Mouse (Mus musculus) A20 (cell line): ENCODE data around the gene Pip4k2a.
"Not testable (repeated sequence)": the region's sequence is repeated elsewhere in the genome, so short reads cannot be mapped to it uniquely, and the experiment has no call there.

Experiments used
- DNase-seq: peaks from one replicate; pipeline ENCODE4 v3.0.0-alpha.2; 2011; ENCODE audit warnings: low read depth, low spot score

The Pip4k2a gene

DNA sequence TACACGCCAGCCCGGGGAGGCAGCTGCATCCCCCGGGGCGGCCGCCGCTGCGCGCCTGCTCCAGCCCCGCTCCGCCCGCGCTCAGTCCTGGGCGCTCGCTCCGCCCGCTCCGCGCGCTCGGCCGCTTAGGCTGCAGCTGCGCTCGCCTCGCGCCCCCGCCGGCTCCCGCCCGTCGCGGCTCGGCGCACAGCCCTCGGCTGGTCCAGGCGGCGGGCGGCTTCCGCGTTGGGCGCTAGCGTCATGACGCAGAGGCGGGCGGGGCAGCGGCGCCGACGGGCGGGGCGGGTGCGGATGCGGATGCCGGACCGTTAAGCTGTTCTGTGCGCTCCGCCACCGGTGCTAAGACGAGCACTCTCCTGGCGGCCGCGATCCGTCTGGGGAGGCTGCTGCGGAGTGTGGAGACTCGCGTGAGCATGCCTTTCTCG lies at the start of gene Pip4k2a, which contains the start of gene 4930426L09Rik:
Pip4k2a (minus strand) TSS at position 73 of the 425 bp plus-strand sequence.
4930426L09Rik (plus strand) TSS at position 290 of the 425 bp plus-strand sequence.
- DNase-seq = peak; percentile 91

DNA sequence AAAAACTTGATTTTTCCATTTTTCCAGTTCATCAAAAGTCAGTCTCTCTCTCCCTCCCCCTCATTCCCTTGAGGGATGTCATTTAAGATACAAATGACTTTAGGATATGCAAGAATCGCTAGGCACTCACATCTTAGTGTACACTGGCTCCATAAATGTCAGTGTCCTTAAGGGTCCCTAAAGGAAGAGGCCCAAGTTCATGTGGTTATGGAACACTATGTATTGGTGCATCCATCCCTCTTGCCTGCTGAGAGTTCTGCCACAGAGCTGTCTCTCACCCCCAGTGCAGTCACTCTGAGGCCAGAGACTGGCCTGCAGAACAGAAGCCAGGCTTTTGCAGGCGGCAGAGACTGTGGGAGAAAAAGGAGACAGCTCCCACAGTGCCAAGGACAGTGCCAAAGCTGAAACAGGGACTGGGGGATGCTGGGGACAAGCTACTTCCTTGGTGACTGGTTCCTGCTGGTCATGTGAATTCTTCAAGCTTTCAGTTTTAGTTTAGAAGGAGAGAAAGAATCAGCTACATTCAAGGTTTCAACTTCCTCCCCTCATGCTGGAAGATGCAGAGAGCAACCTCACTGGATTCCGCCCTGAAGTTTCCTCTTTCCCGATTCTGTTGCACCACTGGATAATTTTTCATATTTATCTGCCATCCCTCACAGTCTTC lies 40.1 kb upstream of the Pip4k2a start:
- no peak for DNase-seq

GRCm38 (mm10) chr2:19037430-19037829 lies 39.5 kb upstream of the Pip4k2a start:
- no peak for DNase-seq

DNA sequence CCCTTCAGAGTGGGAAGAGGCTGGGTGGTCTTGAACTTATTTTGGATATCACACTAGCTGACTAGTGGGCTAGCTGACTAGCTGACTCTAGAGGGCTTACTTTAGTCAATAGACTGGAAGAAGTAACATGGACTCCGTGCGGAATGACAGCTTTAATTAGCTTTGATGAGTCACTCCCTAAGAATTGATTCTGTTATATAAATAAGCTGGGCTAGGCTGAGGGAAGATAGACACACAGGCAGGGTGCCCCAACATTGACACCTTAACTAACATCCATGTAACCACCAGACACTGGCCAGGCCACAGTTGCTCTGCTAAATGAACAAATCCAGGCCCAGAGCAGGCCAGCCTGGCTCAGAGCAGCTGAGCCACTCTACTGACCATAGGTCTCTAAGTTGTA lies 26.9 kb upstream of the Pip4k2a start:
- no peak for DNase-seq

GRCm38 (mm10) chr2:19018034-19018433 lies 20.1 kb upstream of the Pip4k2a start:
- DNase-seq = no peak

GRCm38 (mm10) chr2:19016839-19017238 lies 18.9 kb upstream of the Pip4k2a start:
- no peak for DNase-seq

GRCm38 (mm10) chr2:19016348-19016747 lies 18.4 kb upstream of the Pip4k2a start:
- DNase-seq = no peak

DNA sequence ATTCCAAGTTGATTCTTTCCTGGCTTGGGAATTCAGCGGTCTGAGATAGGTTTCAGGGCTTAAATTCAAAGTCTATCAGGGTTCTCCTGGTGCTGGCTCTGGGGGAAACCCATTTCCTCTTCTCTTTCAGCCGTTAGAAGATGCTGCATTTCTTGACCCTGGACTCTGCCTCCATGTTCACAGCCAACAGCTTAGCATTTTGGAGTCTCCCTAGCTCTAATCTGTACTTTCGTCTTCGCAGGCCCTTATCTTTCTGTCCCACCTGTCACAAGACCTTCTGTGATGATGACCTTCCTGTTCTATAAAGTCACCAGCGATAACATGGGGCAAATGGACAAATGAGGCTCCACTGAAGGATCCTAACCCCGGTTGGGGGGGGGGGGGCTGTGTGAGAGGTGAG lies 13.5 kb upstream of the Pip4k2a start:
- DNase-seq = no peak

DNA sequence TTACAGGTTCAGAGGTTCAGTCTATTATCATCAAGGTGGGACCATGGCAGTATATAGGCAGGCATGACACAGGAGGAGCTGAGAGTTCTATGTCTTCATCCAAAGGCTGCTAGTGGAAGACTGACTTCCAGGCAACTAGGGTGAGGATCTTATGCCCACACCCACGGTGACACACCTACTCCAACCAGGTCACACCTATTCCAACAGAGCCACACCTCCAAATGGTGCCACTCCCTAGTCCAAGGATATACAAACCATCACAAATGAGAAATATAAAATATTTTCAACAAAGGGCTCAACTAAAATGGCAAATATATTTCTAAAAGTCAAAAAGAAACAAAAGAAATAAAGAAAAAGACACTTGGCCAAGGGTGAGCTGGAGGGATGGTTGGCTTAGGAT lies 12.6 kb upstream of the Pip4k2a start:
- not testable (repeated sequence) for DNase-seq

- no peak for DNase-seq
Observed at GRCm38 (mm10) chr2:19007580-19007979, 9.7 kb upstream of the Pip4k2a start.

DNA sequence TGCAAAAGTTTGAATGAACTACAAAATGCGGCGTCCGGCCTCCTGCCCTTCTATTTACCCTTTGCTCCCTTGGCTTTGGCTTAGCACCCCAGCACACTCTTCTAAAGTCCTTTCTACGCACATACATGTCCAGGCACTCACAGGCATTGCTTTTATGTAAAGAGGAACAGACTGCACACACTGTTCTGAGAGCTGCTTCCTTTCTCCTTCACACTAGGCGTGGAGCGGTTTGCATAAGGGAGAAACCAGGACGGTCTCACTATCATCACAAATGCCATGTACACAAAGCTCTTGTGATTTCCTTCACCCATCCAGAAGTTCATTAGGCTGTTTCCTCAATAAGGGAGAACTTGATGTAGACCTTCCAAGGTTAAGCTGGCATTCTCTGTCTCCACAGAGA lies 8.2 kb upstream of the Pip4k2a start:
- DNase-seq = no peak

DNA sequence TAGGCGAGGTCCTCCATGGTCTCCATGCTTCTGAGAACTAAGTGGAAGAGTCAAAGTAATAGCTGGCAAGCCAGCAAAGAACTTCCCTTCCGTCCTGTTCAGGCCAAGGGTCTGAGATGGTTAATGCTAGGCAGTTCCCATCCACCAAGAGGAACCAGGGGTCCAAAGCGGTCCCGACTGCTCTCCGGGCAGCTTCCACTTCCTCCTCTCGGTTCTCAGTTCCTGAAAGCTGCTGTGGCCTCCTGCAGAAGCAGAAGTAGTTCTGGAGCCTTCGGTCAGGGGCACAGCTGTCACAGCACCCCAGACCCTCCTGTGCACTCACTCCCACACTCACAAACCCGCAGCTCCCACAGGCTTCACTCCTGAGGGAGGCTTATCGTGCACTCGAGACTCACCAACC lies 6.9 kb upstream of the Pip4k2a start:
- peak; percentile 90 for DNase-seq

DNA sequence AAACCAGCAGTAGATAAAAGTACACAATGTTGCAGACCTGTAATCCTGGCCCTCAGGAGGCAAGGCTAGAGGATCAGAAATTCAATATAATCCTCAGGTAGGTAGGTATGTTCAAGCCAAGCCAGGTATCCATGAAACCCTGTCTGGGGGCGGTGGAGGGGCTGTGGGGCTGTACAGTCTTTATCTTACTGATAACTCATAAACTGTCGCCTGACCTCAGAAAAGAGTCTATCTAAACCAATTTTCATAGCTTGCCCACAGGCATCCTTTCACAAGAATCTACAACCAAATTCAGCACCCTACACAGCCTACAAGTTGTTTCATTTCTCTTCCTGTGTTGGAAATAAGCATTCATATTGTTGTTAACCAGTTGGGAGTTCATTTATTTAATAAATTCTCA lies 1.5 kb upstream of the Pip4k2a start:
- DNase-seq = no peak

GRCm38 (mm10) chr2:18997387-18997971 lies 447 bp downstream of the Pip4k2a start:
- DNase-seq = peak; percentile 87

- DNase-seq = peak; percentile 74
Observed at GRCm38 (mm10) chr2:18996451-18997211, 1.3 kb downstream of the Pip4k2a start.

DNA sequence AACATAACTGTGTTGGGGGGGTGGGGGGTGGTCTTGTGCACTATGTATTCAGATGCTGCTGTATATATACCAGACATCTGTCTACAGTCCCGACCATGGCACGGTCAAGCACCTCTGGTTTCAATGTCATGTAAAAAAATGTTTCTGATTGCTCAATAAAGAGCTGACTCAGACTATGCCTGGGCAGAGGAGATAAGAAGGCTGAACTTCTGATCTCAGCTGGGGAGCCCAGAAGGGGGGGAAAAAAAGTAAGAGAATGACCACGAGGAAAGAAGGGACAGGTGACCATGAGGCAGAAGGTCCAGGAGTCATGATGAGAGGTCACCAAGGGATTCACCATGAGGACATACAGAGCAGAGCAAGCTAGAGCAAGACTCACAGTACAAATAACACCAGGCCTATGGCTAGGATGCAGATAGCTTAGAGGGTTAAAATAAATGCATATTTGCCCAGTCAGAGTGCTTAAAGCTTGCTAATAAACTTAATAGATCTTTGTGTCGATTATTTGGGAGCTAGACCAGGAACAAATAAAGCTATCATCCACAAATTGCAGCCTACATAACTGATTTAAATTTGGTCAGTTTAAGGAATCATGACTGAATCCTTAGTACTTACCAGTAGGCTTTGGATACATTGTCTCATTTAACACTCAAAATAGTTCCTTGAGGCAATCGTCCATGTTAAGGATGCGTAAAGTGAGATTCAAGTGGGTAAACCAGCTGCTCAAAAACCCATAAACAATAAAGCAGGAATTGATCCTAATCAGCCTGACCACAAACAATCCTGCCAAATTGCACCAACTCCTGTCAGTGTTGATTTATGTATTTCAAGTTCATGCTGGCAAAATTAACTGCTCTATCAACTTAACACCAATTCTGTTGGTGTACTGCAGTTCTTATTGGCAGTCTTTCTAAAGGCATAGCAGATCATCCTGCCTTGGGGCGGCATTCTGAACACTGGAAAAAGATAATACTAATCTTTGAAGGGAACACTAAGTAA lies 5.1 kb downstream of the Pip4k2a start:
- no peak for DNase-seq

DNA sequence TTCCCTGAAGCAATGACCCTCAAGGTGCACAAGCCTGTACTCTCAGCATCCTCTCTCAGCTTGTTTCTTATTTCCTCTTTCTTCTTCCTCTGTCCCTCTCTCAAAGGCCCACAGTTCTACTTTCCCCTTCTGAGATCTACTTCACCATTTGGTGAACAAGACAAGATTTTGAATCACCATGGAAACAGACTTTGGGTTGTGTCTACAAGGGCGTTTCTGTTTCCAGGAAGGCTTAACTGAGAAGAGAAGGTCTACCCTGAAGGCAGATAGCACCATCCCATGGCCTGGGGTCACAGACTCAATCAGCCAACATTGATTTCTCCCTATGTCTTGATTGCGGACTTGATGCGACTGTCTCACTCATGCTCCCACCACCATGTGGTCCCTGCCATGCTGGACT lies 9.0 kb downstream of the Pip4k2a start:
- peak; percentile 71 for DNase-seq

GRCm38 (mm10) chr2:18985506-18985905 lies 12.4 kb downstream of the Pip4k2a start:
- no peak for DNase-seq

DNA sequence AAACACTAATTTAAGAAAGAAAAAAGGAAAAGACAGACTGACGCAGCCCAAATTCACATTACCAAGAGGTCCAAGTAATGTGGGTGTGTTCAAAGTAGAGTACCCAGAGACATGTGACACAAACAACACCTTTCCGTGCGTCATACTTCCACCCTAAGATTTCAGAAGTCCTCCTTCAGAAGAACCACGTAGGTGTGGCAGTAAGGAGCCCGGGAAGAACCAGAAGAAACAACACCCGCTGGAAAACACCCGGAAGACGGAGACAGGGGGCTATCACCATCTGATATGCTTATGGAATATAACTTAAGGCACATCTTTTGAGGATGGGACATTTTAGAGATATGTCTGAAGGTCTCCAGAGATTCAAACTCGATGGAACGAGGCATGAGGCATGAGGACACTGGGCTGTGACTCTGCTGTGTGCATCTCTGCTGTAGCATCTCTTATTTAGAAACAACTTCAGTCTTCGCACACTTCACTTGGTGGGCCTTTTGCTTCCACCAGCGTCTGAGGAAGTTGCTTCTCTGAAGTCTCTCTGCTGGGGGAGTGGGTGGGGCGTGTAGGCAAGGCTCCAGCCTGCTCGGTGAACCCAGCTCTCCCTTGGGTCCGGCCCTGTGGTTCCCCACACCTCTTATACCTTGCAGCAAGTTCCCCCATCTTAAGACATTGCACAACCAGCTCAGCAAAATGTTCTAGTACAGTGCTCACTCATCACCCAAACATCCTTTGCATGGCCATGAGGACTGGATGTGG lies 13.7 kb downstream of the Pip4k2a start:
- DNase-seq = peak; percentile 83

DNA sequence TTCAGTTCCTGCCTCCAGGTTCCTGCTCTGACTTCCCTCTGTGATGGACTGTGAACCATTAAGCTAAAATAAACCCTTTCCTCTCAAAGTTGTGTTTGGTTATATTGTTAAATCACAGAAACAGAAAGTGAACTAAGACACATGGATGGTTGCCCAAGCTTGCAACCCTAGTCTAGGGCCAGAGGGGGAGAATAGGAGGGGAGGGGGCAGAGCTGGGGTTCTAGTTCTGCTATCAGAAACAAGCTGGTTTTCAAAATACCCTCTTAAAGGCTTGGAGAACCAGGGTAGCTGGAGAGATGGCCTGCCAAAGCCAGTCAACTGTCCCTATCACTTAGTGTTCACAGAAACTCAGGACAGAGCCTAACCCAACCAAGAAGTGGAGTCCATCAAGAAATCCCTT lies 14.4 kb downstream of the Pip4k2a start:
- peak; percentile 78 for DNase-seq

DNA sequence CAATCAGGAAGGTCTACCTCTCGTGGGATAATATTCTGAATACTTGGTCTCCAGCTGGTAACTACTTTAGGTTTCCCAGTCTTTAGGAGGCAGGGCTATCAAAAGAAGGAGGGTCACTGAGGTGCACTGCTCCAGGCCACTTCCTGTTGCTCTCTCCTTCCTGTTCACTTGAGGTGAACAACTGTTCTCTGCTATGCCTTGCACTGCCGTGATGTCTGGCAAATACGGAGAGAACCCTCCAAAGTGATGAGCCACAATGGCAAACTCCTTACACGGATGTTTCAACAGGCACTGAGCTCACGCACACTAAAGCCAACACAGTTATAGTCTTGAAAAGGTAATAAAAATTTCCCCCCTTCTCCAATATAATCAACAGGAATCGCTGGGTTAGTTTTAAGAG lies 15.3 kb downstream of the Pip4k2a start:
- no peak for DNase-seq
